Mouse (Mus musculus): Measurements from ENCODE around the gene Trip10.

Trip10 gene

GRCm38 (mm10) chr17:57249186-57250181 lies at the start of gene Trip10:
TSS of gene Trip10 (plus strand) at chr17:57249455.
- DNase-seq (ENCODE audit: low spot score in 2 of 2): peak; percentile 96 to 99

- no peak for DNase-seq (ENCODE audit: low spot score in 2 of 2)
Measured at GRCm38 (mm10) chr17:57201841-57202724, 47.2 kb upstream of the Trip10 start.

GRCm38 (mm10) chr17:57207938-57208337 lies 41.3 kb upstream of the Trip10 start:
- no peak for DNase-seq (ENCODE audit: low spot score in 2 of 2)

GRCm38 (mm10) chr17:57209330-57209729 lies 39.9 kb upstream of the Trip10 start:
- no peak for DNase-seq (ENCODE audit: low spot score in 2 of 2)

- DNase-seq (ENCODE audit: low spot score in 2 of 2): no peak
Measured at GRCm38 (mm10) chr17:57211501-57211900, 37.8 kb upstream of the Trip10 start.

GRCm38 (mm10) chr17:57214676-57215387 lies 34.4 kb upstream of the Trip10 start:
- no peak for DNase-seq (ENCODE audit: low spot score in 2 of 2)

GRCm38 (mm10) chr17:57218335-57218900 lies 30.8 kb upstream of the Trip10 start:
- DNase-seq (ENCODE audit: low spot score in 2 of 2): peak; percentile 14 to 52

- peak; percentile 60 to 86 for DNase-seq (ENCODE audit: low spot score in 2 of 2)
Measured at GRCm38 (mm10) chr17:57219167-57219883, 29.9 kb upstream of the Trip10 start.

- DNase-seq (ENCODE audit: low spot score in 2 of 2): peak; percentile 15 to 58
Measured at GRCm38 (mm10) chr17:57219884-57220207, 29.4 kb upstream of the Trip10 start.

- DNase-seq (ENCODE audit: low spot score in 2 of 2): peak; percentile 7 to 51
Measured at GRCm38 (mm10) chr17:57221911-57222310, 27.3 kb upstream of the Trip10 start.

GRCm38 (mm10) chr17:57223313-57223712 lies 25.9 kb upstream of the Trip10 start:
- peak; percentile 16 to 35 for DNase-seq (ENCODE audit: low spot score in 2 of 2)

- no peak for DNase-seq (ENCODE audit: low spot score in 2 of 2)
Measured at GRCm38 (mm10) chr17:57227468-57227867, 21.8 kb upstream of the Trip10 start.

- DNase-seq (ENCODE audit: low spot score in 2 of 2): no peak
Measured at GRCm38 (mm10) chr17:57228014-57228413, 21.2 kb upstream of the Trip10 start, which contains the start of gene C3. TSS of gene C3 (minus strand) at chr17:57228136.

- no peak for DNase-seq (ENCODE audit: low spot score in 2 of 2)
Measured at GRCm38 (mm10) chr17:57228873-57229272, 20.4 kb upstream of the Trip10 start.

GRCm38 (mm10) chr17:57229851-57230727 lies 19.2 kb upstream of the Trip10 start:
- DNase-seq (ENCODE audit: low spot score in 2 of 2): no peak

GRCm38 (mm10) chr17:57230728-57231125 lies 18.5 kb upstream of the Trip10 start:
- no peak for DNase-seq (ENCODE audit: low spot score in 2 of 2)

- no peak for DNase-seq (ENCODE audit: low spot score in 2 of 2)
Measured at GRCm38 (mm10) chr17:57231321-57231771, 17.9 kb upstream of the Trip10 start.

- no peak for DNase-seq (ENCODE audit: low spot score in 2 of 2)
Measured at GRCm38 (mm10) chr17:57232200-57232599, 17.1 kb upstream of the Trip10 start.

- DNase-seq (ENCODE audit: low spot score in 2 of 2): no peak
Measured at GRCm38 (mm10) chr17:57233038-57233437, 16.2 kb upstream of the Trip10 start.

All from urinary bladder, postnatal 4 days (tissue).